Mouse (Mus musculus): ENCODE measurements at regions not wholly inside any gene's neighbourhood (a gene's known extent, or its start where the extent isn't known, plus 50 kb on each side); places are given as distances from the start of the nearest gene placed in this dataset.

DNA sequence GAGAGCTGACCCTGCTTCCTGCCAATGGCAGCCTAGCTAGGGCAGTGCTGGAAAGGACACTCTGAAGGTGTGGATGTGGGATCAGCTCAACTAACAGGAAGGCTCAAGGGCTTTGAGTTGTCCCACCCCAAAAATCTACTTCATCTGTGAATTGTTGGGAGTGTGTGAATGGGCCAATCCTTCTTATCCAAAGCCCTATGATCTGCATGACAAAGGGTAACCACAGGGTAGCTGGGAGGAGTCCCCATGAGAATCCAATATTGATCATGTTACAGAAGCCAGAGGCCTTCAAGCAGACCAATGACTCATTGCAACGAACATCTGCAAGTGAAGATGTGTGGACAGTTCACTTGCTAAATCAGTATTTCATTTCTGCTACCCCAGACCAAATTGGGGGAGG is 51.1 kb upstream of the Adra1b start:
- ATAC-seq, result no peak
- DNase-seq (ENCODE audit: low spot score), result no peak
- WGBS, result 81% methylated on average over 1 of the region's 1 CpGs
- Histone ChIP-seq H3K9me3 (replicated peaks; ENCODE audit: control insufficient read depth, low read length) (no peaks in the 10 kb centered on the region), H3K4me1 (ENCODE audit: control insufficient read depth, insufficient read depth, low read length) (no peaks in the 10 kb centered on the region), H3K9ac (ENCODE audit: low read length) (no peak overlapping the region), H3K27ac (ENCODE audit: low read depth, low read length) (no peak overlapping the region), H3K4me2 (ENCODE audit: low read length) (no peak overlapping the region), H3K27me3 (replicated peaks; ENCODE audit: control insufficient read depth, insufficient read depth, low read length) (no peaks in the 10 kb centered on the region), H3K36me3 (ENCODE audit: control insufficient read depth, insufficient read depth, low read length) (no peaks in the 10 kb centered on the region), H3K4me3 (ENCODE audit: low read depth, low read length) (no peak overlapping the region)

DNA sequence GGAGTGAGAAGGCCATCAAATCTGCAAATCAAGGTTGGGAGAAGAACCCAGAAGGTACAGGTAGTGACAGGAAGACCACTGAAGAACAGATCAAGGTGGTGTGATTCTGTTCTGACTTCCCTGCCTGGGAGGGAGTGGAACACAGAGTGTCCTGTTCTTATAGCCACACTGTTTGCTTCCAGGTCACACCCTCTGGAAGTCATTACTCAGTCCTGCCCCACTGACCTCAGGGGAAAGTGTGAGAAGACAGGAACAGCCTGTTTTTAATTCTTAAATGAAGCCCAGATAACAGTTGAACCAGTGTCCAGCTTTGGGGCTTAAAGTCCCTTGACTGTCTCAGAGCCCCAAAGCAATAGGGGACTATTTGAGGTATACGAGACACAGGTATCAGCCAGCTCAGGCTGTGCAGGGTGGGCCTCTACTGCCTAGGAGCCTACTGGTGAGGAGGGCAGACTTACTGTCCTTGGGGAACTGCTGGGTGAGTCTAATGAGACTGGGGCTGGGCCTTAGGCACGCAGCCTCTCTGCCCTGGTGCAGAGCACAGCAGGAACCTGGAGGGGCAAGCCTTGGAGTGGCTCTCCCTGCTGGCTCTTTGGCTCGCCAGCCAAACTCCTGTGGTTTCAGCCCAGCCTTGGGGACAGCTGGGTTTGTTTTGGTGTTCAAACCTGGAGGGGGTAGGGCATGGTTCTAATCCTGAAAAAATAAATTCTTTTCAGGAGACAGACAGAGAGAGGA is 57.4 kb upstream of the Adra1b start:
- Histone ChIP-seq H3K27me3 (replicated peaks; ENCODE audit: control insufficient read depth, insufficient read depth, low read length) (no peaks in the 10 kb centered on the region), H3K4me3 (ENCODE audit: low read depth, low read length) (no peak overlapping the region), H3K9me3 (replicated peaks; ENCODE audit: control insufficient read depth, low read length) (no peaks in the 10 kb centered on the region), H3K4me2 (ENCODE audit: low read length) (no peak overlapping the region), H3K9ac (ENCODE audit: low read length) (no peak overlapping the region), H3K4me1 (ENCODE audit: control insufficient read depth, insufficient read depth, low read length) (no peaks in the 10 kb centered on the region), H3K36me3 (ENCODE audit: control insufficient read depth, insufficient read depth, low read length) (no peaks in the 10 kb centered on the region), H3K27ac (ENCODE audit: low read depth, low read length) (no peak overlapping the region)
- no peak for ATAC-seq
- 38% methylated on average over 3 of the region's 3 CpGs for WGBS
- DNase-seq (ENCODE audit: low spot score), result no peak

DNA sequence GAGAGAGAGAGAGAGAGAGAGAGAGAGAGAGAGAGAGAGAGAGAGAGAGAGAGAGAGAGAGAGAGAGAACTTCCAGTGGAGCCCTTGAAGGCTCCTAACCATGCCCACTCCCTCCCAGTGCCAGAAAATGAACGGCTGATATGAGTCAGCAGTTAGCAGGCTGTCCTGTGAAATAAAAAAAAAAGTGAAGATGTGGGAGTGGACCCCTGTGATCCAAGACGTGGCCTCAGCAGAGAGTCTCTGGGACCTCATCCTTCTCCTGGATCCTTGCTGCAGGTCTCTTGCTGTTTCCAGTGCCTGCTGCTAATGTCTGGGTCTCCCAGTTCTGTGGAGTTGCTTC is 57.9 kb upstream of the Adra1b start:
- Histone ChIP-seq H3K9ac (ENCODE audit: low read length) (no peak overlapping the region), H3K36me3 (ENCODE audit: control insufficient read depth, insufficient read depth, low read length) (no peaks in the 10 kb centered on the region), H3K9me3 (replicated peaks; ENCODE audit: control insufficient read depth, low read length) (no peaks in the 10 kb centered on the region), H3K4me2 (ENCODE audit: low read length) (no peak overlapping the region), H3K27ac (ENCODE audit: low read depth, low read length) (no peak overlapping the region), H3K4me1 (ENCODE audit: control insufficient read depth, insufficient read depth, low read length) (no peaks in the 10 kb centered on the region), H3K27me3 (replicated peaks; ENCODE audit: control insufficient read depth, insufficient read depth, low read length) (no peaks in the 10 kb centered on the region), H3K4me3 (ENCODE audit: low read depth, low read length) (no peak overlapping the region)
- DNase-seq (ENCODE audit: low spot score) (no peak), ATAC-seq (no peak)
- 56% methylated on average over 2 of the region's 2 CpGs for WGBS

DNA sequence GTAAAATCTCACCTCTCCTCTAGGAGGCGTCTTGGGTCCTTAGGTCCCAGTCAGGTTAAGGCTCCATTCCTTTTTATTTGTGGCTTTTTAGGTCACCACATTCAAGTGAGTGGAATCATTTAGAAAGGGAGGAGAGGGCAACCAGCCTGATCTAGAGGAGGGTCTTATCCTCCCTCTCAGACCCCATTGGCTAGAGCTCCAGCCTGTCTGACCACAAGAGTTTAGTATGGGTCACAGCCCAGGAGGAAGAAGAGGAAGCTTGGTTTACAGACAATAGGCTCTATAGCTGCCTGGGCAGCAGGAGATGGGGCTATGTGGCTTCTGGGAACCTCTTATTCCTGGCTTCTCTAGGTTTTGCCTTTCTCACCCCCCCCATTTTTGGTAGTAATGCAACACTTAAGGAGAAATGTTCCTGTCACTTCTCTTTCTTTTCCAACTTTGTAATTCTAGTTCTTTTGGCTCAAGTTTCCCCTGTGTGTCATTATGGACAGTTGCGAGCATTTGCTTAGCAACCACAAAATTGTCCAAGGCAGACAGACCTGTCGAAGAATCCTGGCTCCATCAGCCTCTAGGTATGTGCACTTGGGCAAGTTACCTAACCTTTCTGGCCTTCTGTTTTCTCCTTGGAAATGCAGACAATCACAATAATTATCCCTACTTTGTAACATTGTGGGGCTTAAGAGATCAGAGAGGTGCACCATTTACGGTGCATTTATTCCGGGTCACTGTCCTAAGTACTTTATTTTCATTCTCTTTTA is 59.5 kb upstream of the Adra1b start:
- DNase-seq (ENCODE audit: low spot score) (no peak), ATAC-seq (no peak)
- no peaks in the 10 kb centered on the region for H3K27me3 ChIP-seq (replicated peaks; ENCODE audit: control insufficient read depth, insufficient read depth, low read length)
- no peak overlapping the region for H3K4me2 ChIP-seq (ENCODE audit: low read length)
- H3K9ac ChIP-seq (ENCODE audit: low read length), result no peak overlapping the region
- no peaks in the 10 kb centered on the region for H3K4me1 ChIP-seq (ENCODE audit: control insufficient read depth, insufficient read depth, low read length)
- H3K36me3 ChIP-seq (ENCODE audit: control insufficient read depth, insufficient read depth, low read length), result no peaks in the 10 kb centered on the region
- H3K4me3 ChIP-seq (ENCODE audit: low read depth, low read length), result no peak overlapping the region
- 76% methylated on average over 5 of the region's 5 CpGs for WGBS
- H3K9me3 ChIP-seq (replicated peaks; ENCODE audit: control insufficient read depth, low read length), result no peaks in the 10 kb centered on the region
- H3K27ac ChIP-seq (ENCODE audit: low read depth, low read length), result no peak overlapping the region

DNA sequence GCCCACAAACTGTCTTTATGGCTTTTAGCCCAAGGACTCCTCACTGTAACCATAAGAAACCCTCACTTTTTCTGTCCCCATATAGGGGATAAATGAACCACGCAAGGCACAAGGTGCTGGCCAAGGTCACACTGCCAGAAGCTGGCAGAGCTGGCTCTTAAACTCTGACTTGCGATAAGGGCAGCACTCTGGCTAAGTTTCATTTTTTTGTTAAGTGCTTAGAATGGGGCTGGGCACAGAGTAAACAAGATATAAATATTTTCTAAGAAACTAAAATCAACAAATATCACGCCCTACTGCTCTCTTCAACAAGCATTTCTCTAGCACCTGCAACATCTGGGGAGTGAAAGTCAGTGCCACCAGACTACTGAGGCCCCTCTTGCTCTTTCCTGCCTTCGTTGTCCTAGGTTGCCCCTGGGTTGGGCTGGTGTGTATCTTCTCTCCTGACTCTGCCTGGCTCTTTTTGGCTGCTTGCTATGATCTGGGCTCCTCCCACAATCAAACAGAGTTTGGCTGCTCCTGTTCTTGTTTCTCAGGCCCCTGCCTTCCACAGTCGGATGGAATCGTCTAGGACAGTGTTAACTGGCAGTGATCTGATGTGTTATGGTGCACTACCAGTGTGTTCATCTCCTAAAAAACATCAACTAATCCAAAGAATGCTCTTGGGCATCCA is 60.5 kb upstream of the Adra1b start:
- 88% methylated on average over 6 of the region's 6 CpGs for WGBS
- Histone ChIP-seq H3K27ac (ENCODE audit: low read depth, low read length) (no peak overlapping the region), H3K27me3 (replicated peaks; ENCODE audit: control insufficient read depth, insufficient read depth, low read length) (no peaks in the 10 kb centered on the region), H3K9me3 (replicated peaks; ENCODE audit: control insufficient read depth, low read length) (no peaks in the 10 kb centered on the region), H3K4me1 (ENCODE audit: control insufficient read depth, insufficient read depth, low read length) (no peaks in the 10 kb centered on the region), H3K4me2 (ENCODE audit: low read length) (no peak overlapping the region), H3K4me3 (ENCODE audit: low read depth, low read length) (no peak overlapping the region), H3K36me3 (ENCODE audit: control insufficient read depth, insufficient read depth, low read length) (no peaks in the 10 kb centered on the region), H3K9ac (ENCODE audit: low read length) (no peak overlapping the region)
- ATAC-seq (no peak), DNase-seq (ENCODE audit: low spot score) (no peak)

DNA sequence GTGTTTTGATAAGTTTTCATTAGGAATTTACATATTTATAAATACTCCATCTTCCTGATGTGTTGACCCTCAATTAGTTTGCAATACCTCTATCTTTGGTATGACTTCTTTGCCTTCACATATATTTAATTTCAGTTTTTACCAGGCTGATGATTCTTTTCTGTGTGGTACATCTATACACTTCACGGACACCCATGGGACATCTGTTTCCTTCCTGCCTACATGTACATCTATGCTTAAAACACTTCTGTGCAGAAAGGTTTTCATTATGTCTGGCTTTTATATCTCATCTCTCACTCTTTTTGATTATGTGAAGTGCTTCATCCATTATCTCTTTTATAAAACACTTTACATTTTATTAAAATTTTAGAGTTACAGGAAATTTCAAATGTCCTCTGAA is 66.8 kb upstream of the Adra1b start:
- no peaks in the 10 kb centered on the region for H3K4me1 ChIP-seq (ENCODE audit: control insufficient read depth, insufficient read depth, low read length)
- DNase-seq (ENCODE audit: low spot score) (no peak), ATAC-seq (no peak)
- H3K27me3 ChIP-seq (replicated peaks; ENCODE audit: control insufficient read depth, insufficient read depth, low read length), result no peaks in the 10 kb centered on the region
- WGBS, result 94% methylated on average over 1 of the region's 1 CpGs
- no peak overlapping the region for H3K9ac ChIP-seq (ENCODE audit: low read length)
- no peaks in the 10 kb centered on the region for H3K9me3 ChIP-seq (replicated peaks; ENCODE audit: control insufficient read depth, low read length)
- H3K4me2 ChIP-seq (ENCODE audit: low read length), result no peak overlapping the region
- H3K4me3 ChIP-seq (ENCODE audit: low read depth, low read length), result no peak overlapping the region
- no peak overlapping the region for H3K27ac ChIP-seq (ENCODE audit: low read depth, low read length)
- H3K36me3 ChIP-seq (ENCODE audit: control insufficient read depth, insufficient read depth, low read length), result no peaks in the 10 kb centered on the region

DNA sequence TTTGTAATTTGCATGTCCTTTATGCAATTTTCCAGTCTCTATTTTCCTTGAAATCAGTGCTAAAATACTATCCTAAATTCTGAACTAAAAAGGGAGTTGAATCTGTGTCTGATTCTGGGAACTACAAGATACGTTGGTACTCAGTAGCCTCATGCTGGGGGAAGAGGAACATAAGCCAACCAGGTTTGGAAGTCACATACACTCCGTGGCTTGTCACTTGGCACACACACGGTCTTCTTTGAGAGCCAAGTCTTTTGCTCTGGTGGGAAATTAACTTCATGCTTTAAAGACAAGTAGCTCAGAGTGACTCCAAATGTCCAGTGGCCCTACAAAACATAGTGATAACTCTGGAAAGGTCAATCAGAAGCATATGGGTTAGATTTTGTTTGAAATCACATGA is 70.9 kb upstream of the Adra1b start:
- DNase-seq (ENCODE audit: low spot score) (no peak), ATAC-seq (no peak)
- Histone ChIP-seq H3K4me2 (ENCODE audit: low read length) (no peak overlapping the region), H3K9me3 (replicated peaks; ENCODE audit: control insufficient read depth, low read length) (no peaks in the 10 kb centered on the region), H3K4me1 (ENCODE audit: control insufficient read depth, insufficient read depth, low read length) (no peaks in the 10 kb centered on the region), H3K9ac (ENCODE audit: low read length) (no peak overlapping the region), H3K27me3 (replicated peaks; ENCODE audit: control insufficient read depth, insufficient read depth, low read length) (no peaks in the 10 kb centered on the region), H3K36me3 (ENCODE audit: control insufficient read depth, insufficient read depth, low read length) (no peaks in the 10 kb centered on the region), H3K27ac (ENCODE audit: low read depth, low read length) (no peak overlapping the region), H3K4me3 (ENCODE audit: low read depth, low read length) (no peak overlapping the region)
- WGBS, result 80% methylated on average over 3 of the region's 3 CpGs

DNA sequence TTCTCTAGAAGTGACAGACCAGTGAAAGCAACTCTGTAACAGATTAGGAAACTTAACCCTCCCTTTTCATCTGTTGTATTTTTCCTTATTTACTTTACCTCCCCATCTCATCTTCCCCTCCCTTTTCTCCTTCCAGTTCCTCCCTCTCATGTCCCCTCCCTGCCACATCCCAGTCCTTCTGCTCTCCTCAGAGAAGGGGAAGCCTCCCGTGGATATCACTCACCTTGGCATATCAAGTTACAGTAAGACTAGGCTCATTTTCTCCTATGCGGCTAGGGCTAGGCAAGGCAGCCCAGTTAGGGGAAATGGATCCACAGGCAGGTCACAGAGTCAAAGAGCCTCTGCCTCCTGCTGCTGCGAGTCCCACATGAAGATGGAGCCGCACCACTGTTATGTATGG is 75.0 kb upstream of the Adra1b start:
- H3K36me3 ChIP-seq (ENCODE audit: control insufficient read depth, insufficient read depth, low read length), result no peaks in the 10 kb centered on the region
- H3K27me3 ChIP-seq (replicated peaks; ENCODE audit: control insufficient read depth, insufficient read depth, low read length), result no peaks in the 10 kb centered on the region
- no peak overlapping the region for H3K4me3 ChIP-seq (ENCODE audit: low read depth, low read length)
- H3K4me2 ChIP-seq (ENCODE audit: low read length), result no peak overlapping the region
- no peaks in the 10 kb centered on the region; the same call in 1 of the 2 replicates for H3K4me1 ChIP-seq (ENCODE audit: control insufficient read depth, insufficient read depth, low read length)
- no peak for DNase-seq (ENCODE audit: low spot score)
- no peaks in the 10 kb centered on the region for H3K9me3 ChIP-seq (replicated peaks; ENCODE audit: control insufficient read depth, low read length)
- no peak for ATAC-seq
- H3K27ac ChIP-seq (ENCODE audit: low read depth, low read length), result no peak overlapping the region
- H3K9ac ChIP-seq (ENCODE audit: low read length), result no peak overlapping the region
- 65% methylated on average over 4 of the region's 4 CpGs for WGBS

DNA sequence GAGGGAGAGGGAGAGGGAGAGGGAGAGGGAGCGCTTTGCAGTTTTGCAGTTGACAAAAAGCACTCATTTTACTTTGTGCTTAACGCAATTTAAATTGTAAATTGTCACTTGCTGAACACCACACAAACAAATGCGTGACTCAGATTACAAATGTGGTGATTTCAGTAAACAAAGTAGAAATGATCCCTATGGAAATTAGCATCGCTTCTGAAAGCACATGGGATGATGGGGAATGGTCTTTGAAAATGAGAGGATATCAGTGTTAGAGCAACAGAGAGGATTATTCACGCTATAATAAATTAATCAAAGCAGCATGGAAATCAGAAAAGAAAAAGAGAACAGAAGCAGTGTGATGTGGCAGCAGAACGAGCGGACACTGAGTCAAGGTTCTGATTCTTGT is 78.4 kb upstream of the Adra1b start:
- ATAC-seq, result peak; percentile 29; the same call in 1 of the 2 replicates
- 42% methylated on average over 7 of the region's 7 CpGs for WGBS

More for the DNA sequence above, 78.4 kb upstream of the Adra1b start:
- Histone ChIP-seq H3K4me3 (ENCODE audit: low read depth, low read length) (no peak overlapping the region), H3K9me3 (replicated peaks; ENCODE audit: control insufficient read depth, low read length) (no peaks in the 10 kb centered on the region), H3K4me1 (ENCODE audit: control insufficient read depth, insufficient read depth, low read length) (no peaks in the 10 kb centered on the region; the same call in 1 of the 2 replicates), H3K27ac (ENCODE audit: low read depth, low read length) (no peak overlapping the region), H3K9ac (ENCODE audit: low read length) (no peak overlapping the region), H3K4me2 (ENCODE audit: low read length) (no peak overlapping the region), H3K36me3 (ENCODE audit: control insufficient read depth, insufficient read depth, low read length) (no peaks in the 10 kb centered on the region), H3K27me3 (replicated peaks; ENCODE audit: control insufficient read depth, insufficient read depth, low read length) (no peaks in the 10 kb centered on the region)
- DNase-seq (ENCODE audit: low spot score), result peak; percentile 49

Data from forebrain, embryonic 14.5 days (tissue).